Mouse (Mus musculus): ENCODE data around the gene Atp7a.
"Not testable (repeated sequence)": the region's sequence is repeated elsewhere in the genome, so short reads cannot be mapped to it uniquely, and the experiment has no call there.

The Atp7a gene

DNA sequence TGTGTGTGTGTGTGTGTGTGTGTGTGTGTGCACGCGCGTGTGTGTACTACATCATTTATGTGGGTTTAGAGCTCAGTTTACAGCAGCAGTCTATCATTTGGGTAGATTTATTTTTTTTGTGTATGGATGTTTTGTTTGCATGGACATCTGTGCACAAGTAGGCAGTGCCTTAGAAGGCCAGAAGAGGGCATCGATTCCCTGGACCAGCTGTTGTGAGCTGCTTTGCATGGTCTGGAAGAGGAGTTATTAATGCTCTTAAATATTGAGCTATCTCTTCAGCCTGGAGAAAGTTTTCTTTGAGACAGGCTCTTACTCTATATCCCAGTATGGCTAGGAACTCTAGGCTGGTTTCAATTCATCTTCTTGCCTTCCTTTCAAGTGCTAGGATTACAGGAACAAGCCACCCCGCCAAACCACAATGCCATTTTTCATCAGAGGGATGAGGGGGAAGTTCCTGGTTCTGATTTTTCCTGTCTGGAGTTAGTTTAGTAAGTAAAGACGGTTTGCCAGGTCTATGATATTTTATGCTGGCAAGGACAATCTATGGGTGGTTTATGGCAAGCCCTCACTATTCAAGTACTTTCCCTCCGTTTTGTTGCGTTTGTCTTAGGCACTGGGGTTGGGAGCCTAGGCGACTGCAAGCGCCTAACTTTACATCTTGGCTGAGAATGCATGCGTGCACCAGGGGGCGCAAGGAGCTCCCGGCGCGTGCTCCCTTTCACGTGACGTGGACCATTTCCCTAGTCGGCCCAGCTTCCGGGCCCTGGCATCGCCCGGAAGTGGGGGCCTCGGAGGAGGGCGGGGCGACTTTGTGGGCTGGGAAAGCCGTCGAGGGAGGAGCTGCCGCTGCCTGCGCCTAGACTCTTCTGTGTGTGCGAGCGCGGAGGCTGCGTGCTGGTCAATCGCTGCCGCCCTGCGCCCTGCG lies at the start of gene Atp7a:
Gene Atp7a (plus strand): TSS at position 859 of the 925 bp plus-strand sequence.
- DNase-seq: peak; percentile 83 to 87

DNA sequence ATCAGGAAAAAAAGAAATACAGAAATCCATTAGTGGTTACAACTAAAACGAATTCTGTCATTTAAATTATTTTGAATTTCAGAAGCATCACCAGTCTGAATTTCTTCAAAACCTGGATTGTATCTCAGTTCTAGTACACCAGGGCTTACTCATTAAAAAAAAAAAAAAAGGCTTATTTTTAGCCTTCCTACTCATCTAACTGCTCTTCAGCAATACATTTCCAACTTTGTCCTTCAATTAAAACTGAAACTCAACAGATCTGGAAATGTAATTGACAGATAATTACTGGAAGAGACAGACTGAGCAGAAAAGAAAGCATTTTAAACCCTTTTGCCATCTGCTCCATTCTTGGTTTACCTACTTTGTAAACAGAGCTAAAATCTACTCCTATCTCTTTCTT lies 25.5 kb upstream of the Atp7a start:
- no peak for DNase-seq

DNA sequence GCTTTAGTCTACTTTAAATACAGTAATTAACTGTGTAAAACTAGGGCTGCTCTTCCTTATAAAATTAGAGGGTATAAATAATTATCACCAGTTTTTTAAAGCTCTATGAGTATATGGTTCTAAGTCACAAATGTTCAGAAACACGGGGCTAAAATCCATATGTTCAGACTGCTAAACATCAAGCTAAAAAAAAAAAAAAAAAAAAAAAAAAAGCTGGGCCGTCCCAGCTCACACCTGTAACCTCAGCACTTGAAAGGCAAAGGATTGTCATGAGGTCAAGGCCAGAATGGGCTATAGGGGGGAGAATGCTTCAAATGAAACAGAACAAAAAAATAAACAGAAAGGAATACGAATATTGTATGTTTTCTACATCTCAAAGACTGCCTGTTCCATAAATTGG lies 16.3 kb upstream of the Atp7a start:
- no peak for DNase-seq

DNA sequence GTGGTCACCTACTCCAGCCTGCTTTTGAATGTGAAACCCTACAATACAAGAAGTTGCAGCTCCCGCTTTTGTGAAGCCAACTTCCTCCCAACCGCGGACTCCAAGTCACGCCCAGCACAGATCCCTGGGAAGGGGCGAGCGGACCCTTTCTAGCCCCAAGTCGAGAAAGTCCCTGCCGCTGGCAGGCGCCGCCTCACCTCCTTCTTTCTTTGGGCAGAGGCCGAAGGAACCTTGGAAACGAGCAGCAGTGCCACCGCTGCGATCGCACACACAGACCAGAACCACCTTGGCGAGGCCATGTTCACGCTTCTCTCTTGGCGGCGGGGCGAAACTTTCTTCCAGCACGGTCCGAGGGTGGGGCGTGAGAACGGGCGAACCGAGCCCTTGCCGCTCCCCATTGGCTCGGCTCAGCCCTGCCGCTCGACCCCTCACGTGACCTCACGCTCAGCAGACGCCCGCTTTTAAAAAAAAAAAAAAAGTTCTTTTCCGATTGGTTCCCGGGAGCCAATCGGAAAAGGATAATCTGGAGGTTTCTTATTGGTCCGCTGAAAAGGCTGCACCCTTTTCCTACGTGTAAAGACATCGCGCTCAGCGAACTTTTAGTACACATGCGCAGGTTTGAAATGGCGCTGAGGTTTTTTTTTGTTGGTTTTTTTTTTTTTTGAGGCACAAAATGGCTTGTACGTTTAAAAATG lies 15.5 kb upstream of the Atp7a start, which contains the start of gene Magt1:
Gene Magt1 (minus strand): TSS at position 442 of the 695 bp plus-strand sequence.
- DNase-seq: peak; percentile 78 to 88

DNA sequence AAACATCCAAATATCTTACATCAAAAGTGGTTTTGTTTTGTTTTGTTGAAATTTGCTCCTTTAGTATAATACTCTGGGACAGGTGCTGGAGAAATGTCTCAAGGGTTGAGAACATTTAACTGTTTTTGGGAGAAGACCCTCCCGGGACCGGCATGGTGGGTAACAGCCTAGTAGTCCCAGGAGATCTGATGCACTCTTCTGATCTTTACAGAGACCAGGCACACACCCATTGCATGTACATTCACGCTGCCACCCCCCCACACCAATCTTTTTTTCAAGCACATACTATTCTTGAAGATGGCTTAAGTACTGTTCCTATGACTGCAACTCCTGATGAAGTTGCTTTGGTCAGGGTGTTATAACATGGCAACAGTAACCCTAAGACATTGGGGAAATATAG lies 14.5 kb upstream of the Atp7a start:
- no peak for DNase-seq

DNA sequence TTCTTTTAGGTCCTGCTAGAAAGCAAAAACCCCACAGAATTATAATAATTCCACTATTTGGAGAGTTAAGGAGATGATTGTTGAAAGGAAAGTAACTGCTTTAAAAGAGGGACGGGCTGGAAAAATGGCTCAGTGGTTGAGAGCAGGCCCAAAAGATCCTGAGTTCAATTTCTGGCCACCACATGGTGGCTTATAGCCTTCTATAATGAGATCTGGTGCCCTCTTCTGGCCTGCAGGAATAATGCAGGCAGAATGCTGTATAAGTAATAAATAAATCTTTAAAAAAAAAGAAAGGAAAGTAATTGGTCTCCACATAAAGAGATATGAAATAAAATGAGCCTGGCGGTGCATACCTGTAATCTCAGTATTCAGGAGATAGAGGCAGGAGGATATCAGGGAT lies 13.9 kb upstream of the Atp7a start:
- peak; percentile 51 to 57 for DNase-seq

DNA sequence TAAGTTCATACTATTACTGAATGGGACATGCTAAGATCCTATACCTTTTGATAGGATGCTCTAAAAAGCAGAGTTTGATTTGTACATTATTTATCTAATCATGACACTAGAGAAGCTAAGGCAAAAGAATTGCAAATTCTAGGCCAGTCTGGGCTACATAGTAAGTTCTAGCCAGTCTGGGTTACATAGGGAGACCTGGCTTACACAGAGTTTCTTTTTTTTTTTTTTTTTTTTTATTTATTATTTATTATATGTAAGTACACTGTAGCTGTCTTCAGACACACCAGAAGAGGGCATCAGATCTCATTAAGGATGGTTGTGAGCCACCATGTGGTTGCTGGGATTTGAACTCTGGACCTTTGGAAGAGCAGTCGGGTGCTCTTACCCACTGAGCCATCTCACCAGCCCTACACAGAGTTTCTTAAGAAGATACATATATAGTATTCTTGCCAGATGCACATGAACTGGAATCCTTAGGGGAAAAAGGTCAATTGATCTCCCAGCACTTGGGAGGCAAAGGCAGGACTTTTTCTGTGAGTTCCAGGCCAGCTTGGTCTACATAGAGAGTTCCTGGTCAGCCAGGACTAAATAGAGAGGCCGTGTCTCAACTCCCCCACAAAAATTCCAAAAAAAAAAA lies 12.2 kb upstream of the Atp7a start:
- DNase-seq: not testable (repeated sequence)

DNA sequence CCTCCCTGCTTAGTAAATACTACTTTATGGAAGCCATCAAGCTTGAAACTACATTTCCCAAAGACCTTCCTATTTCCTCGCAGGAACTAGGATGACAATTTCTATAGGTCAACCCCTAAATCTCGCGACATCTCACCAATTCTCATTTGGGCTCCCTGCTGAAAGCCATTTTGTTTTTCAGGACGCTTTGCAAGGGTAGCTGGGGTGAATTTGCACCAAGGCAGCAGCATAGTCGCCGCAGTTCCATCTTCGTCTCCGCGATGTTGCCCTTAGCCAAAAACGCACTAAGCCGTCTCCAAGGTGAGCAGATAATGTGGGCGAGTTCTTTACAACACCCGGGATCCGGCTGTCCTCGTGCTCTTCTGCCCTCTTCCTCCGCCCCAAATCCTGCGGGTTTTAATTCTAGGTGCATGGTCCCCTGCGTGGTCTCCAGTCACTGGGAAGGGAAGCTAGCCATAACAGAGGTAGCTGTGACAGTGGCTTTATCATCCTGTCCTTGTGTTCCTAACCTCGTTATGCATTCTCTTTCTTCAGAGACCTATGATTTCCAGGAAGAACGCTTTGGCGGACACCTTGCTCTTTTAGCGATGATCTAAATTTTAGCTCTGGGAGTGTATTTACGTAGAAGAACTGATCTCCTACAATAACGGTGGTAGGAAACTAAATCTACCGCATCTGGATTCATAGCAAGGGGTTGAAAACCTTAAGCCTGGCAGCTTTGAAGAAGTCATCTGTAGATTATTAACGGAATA lies 11.3 kb upstream of the Atp7a start, which contains the start of gene Cox7b:
Gene Cox7b (plus strand): TSS at position 130 of the 752 bp plus-strand sequence.
- DNase-seq: peak; percentile 76 to 84

DNA sequence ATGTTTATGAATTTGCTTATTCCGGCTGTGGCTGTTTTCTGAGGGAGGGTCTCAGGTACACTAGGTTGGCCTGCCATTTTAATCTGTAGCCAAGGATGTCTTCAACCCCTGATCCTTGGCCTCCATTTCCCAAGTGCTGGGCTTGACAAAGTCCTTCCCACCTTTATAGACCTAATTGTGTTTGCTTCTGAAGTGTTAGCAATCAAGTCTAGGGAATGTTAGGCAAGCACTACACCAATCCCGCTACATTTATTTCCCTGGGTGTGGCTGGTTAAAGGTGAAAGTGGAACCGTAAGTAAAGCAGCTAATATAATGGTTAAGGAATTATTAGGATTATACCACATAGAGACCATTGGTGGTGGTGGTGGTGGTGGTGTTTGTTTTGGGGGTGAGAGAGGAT lies 10.0 kb upstream of the Atp7a start:
- no peak for DNase-seq

DNA sequence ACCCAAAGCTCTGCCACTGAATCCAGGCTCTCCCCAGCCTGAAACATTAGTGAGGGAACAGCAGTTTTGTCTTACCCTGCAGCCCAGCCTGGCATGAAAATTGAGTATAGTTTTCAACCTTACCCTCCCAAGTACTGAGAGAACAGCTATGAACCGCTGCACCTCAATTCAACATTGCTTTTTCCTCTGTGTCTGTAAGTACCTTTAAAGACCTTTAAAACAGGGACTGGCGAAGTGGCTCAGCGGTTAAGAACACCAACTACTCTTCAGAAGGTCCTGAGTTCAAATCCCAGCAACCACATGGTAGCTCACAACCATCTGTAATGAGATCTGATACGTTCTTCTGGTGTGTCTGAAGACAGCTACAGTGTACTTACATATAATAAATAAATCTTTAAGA lies 9.6 kb upstream of the Atp7a start:
- DNase-seq: no peak

DNA sequence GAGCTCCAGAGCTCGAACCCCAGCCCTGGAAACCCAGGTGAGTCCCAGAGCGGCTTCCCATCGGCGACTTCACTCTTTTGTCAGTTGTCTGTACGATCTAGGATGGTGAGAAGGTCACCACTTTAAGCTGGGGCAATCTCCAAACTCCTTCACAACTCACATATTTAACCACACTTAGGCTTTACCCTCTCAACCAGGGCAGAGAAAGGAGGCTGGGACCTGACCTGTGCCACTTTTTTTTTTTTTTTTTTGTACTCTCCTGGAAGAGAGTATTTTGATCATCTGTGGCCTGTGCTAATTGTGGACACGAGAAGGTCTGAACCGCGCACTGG lies 233 bp downstream of the Atp7a start:
- DNase-seq: no peak

DNA sequence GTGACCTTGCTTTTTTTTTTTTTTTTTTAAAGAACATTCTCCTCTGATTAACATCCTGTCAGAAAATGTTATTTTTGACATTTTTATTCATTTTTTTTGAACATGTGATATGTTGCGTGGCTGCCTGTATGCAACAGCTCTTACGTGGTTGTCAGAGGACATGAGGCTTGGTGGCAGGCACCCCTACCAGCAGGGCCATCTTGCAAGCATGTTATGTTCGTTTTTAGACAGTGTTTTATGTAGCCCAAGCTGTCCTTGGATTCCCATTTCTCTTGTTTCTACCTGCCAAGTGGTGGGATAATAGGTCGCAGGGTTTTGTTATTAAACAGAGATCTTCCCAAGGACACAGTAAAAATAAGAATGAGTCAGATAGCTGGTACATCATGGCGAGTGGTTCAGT lies 3.1 kb downstream of the Atp7a start:
- DNase-seq: no peak

DNA sequence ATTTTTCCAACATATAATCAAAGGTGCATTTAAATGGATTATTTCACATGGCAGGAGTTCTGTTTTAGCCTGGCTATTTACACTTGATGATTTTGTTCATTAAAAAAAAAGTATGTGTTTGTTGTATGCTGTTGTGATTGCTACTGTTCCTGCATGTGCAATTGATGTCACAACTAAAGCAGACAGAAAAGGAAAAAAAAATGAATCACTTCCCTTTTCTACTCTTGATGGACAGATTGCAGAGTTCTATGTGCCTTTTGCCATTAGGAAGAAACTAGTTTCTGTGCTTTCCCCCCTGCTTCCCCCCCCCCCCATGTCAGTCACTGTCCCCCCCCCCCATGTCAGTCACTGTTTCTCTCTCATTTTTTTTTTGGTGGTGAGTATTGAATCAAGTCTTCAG lies 4.0 kb downstream of the Atp7a start:
- no peak for DNase-seq

DNA sequence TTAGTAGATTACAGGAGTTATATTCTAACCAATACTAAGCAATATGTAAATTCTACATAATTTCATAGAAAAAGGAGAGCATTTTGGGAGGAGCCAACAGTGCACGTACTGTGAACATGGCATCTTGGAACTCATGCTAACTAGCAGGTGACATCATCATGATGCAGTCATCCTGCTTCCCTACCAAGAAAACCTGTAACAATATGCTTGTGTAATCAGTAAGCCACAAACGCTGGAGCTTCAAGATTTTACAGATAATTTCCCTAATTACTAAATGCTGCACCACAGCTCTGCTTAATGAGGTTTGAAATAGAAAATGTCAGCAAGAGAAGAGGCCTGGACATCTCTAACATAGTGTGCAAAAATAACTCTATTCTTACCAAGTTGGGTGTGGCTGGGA lies 8.7 kb downstream of the Atp7a start:
- no peak for DNase-seq

DNA sequence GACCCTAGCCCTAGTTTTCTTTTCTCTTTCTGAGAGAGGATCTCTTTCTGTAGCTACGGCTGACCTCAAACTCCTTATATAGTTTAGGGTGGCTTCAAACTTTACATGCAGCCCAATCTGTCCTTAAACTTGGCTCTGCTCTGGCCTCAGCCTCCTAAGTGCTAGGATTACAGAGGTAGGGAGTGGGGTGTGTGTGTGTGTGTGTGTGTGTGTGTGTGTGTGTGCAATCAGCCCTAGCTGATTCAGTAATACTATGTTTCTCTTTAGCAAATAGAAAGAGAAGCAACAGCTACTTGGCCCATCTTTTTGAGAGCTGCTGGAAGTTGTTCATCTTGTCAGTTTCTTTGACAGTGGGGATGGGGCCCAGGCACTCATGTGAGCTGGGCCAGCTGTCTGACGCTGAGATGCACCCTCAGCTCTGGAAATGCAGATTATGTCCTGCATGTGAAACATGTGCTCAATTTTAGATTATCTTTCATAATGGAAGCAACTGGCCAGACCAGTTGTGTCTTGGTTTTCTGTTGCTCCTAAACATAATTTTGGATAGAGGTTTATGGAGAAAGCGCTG lies 10.2 kb downstream of the Atp7a start:
- DNase-seq: no peak

DNA sequence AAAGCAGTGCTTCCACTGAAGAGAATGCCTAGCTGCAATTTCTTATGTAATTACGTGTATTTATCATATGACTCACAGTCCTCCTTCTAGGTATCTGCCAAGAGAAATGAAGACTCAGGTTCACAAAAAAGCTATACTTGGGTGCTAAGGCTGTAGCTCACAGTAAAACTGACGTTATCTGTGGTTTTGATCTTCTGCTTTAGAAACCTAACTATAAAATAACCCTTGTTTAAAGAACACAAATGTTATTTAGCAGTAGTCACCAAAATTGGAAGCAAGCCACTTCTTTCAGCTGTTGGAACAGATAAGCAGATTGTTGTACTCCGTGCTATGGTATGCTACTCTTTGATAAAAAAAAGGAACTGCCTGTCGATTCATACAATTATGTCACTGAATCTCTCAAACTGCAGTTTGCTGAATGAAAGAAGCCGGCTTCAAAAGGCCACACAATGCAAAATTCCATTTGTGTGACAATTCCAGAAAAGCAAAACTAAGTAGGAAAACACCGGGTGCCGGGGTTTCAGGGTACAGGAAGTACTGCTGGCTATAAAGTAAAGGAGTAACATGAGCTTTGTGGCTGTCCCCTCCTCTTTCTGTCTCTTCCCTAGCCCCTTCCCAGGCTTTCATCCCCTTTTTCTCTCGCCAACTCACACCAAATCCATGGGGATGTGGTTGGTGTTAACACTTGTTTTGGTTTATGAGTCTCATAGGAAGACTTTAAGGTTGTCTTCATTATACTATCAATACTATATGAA lies 17.0 kb downstream of the Atp7a start:
- no peak for DNase-seq

DNA sequence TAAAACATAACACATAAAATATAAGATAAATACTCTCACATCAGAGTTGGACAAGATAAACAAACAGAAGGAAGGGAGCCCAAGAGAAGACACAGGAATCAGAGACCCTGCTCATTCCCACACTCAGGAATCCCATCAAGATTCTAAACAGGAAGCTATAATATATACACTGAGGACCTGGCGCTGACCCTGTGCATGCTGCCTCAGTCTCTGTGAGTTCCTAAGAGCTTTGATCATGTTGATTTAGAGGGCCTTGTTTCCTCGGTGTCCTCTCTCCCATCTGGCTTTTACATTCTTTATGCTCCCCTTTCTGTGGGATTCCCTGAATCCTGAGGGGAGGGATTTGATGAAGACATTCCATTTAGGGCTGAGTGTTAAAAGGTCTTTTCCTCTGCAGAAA lies 18.4 kb downstream of the Atp7a start:
- no peak for DNase-seq

DNA sequence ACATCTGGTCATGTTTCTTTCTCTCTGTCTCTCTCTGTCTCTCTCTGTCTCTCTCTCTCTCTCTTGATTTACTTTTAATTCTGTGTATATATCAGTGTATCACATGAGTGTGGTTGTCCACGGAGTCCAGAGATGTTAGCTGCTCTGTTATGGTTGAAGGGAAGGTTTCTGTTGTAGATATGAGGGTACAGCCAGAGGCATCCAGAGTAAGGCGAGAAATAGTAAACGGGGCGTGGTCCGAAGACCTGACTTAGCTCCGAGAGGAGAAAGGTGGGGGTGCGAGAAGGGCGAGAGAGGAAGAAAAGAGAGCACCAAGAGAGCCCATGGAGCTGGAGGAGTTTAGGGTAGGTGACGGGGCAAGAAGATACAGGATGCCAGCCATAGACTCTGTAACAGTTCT lies 18.9 kb downstream of the Atp7a start:
- no peak for DNase-seq

DNA sequence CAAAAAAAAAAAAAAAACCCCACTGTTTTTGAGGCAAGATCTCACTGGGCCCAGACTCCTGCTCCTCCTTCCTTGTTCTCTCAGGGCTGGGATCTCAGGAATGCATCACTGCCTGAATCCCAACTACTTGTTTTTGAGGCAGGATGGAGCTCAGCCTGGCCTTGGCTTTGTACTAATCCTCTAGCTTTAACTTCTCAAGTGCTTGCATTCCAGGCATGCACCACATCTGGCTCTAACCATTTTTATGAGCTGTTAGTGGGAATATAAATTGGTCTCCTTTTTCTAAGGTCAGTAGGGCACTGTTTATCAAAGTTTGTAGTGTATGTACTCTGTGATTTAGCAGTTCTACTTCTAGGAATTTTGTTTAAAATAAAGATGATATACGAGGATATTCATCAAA lies 21.1 kb downstream of the Atp7a start:
- DNase-seq: no peak

DNA sequence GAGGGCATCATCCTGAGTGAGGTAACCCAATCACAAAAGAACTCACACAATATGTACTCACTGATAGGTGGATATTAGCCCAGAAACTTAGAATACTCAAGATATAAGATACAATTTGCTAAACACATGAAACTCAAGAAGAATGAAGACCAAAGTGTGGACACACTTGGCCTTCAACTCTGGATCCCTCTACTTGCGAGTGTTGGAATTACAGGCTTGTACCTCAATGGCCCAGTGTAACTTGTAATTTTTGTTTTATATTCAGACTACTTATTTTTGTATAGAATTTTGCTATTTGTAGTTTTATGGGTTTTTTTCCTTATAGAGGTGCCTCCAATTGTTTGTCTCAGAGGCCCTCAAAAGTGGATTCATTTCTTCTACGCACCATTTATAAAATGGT lies 50.8 kb downstream of the Atp7a start:
- not testable (repeated sequence) for DNase-seq

DNA sequence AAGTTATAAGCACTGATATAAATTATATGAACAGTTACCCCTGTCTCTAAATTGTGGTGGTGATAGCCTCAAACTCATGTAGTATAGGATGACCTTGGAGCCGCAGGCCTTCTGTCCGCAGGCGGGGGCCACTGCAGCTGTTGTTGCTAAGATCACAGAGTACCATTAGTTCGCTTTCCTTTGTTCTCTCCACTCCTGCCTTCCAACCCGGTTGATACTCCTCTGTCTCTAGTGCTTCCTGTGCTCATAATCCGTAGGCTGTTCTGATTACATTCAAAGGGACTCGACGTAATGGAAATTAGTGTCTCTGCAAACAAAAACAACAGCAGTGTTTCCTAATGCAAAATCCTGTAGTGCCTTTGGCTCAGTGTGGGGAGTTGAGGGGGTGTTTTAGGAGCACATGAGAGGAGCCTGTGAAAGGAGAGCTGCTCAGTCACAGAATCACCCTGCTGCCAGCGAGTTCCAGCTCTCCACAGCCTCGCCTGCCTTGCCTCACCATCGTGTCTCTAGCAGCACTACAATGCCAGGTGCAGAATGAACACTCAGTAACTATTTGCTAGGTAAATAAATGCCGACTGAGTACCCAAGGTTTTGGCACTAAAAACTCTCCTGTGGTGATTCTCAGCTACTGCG lies 53.9 kb downstream of the Atp7a start:
- DNase-seq: no peak

All from cerebellum, adult 18-20 months (tissue).